Mouse (Mus musculus) intestine, embryonic 16.5 days (tissue): ENCODE measurements around the gene Kcnip2. TPM values are rescaled to one million over a fixed set of nuclear protein-coding genes. Genes with fewer than 3 reads are reported as not detected.

Experiments used
- ATAC-seq: fragments of 200-750 bp; cut with Nextera tagmentation; 2 replicates; pipeline ENCODE4 v1.8.0; 2017; ENCODE audit warnings: moderate TSS enrichment, moderate library complexity
- H3K27ac ChIP-seq: fragments of 300-500 bp; sonication (generic); 2 replicates; pipeline ENCODE4 v1.5.1; 2014; ENCODE audit warnings: mild to moderate bottlenecking, low read length
- H3K27me3 ChIP-seq: fragments of 300-500 bp; sonication (generic); replicated peaks from 2 replicates; pipeline ENCODE4 v1.6.1; 2014; ENCODE audit warnings: low read length, control low read depth, mixed read lengths; ENCODE audit not compliant: control insufficient read depth, insufficient read depth
- H3K36me3 ChIP-seq: fragments of 300-500 bp; sonication (generic); 2 replicates; pipeline ENCODE4 v1.6.1; 2014; ENCODE audit warnings: low read length, control low read depth; ENCODE audit not compliant: control insufficient read depth, insufficient read depth
- H3K4me1 ChIP-seq: fragments of 300-500 bp; sonication (generic); 2 replicates; pipeline ENCODE4 v1.6.1; 2014; ENCODE audit warnings: low read length, control low read depth, mixed read lengths; ENCODE audit not compliant: control insufficient read depth, insufficient read depth
- H3K4me2 ChIP-seq: fragments of 300-500 bp; sonication (generic); 2 replicates; pipeline ENCODE4 v1.6.1; 2014; ENCODE audit warnings: low read depth, low read length, control low read depth
- H3K4me3 ChIP-seq: fragments of 300-500 bp; sonication (generic); 2 replicates; pipeline ENCODE4 v1.5.1; 2014; ENCODE audit warnings: mild to moderate bottlenecking, low read length
- H3K9ac ChIP-seq: fragments of 300-500 bp; sonication (generic); 2 replicates; pipeline ENCODE4 v1.6.1; 2014; ENCODE audit warnings: low read depth, low read length
- H3K9me3 ChIP-seq: fragments of 300-500 bp; sonication (generic); 2 replicates; pipeline ENCODE4 v1.6.1; 2016; ENCODE audit warnings: low read length, control low read depth; ENCODE audit not compliant: control insufficient read depth
- WGBS: fragments of 180-500 bp; shearing (Covaris S2); extraction: QIAGEN DNeasy Blood & Tissue Kit; methylation state at CpG from one replicate; pipeline ENCODE4 v1.1.7; 2014; 5-methylcytosine and 5-hydroxymethylcytosine counted together
- polyA plus RNA-seq: library from polyadenylated mRNA; unstranded; fragments of >200 nt; fragmentation: Nextera tagmentation; extraction: Ambion mirVana; gene quantifications from 2 replicates; pipeline ENCODE4 v1.2.1, GENCODE M21; 2015

Gene Kcnip2
- polyA plus RNA-seq, 1 experiment from 2014 or later: 1.8 TPM

DNA sequence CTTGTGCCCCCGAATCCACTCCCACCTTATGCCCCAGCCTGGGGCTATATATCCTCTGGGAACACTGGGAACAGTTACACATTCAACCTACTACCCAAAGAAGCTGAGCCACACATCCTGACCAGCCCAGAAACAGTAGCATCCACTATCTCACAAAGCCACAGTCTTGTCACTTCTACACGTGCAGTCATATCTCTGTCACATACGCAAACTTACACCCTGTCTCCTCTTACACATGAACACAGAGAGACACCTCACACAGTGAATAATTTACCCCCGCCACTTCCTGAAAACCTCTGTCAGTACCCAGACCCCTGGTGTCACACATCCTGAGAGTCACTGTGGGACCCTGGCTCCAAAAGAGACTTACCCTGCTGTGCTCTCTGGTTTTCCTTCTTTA is 13.2 kb downstream of the Kcnip2 start:
- no peak for ATAC-seq
- Histone ChIP-seq H3K27me3 (no peaks in the 10 kb centered on the region), H3K4me2 (no peak overlapping the region), H3K36me3 (no peaks in the 10 kb centered on the region), H3K4me1 (peaks cover 3% of the 10 kb centered on the region; the same call in 1 of the 2 replicates), H3K4me3 (no peak overlapping the region), H3K9ac (no peak overlapping the region), H3K9me3 (no peaks in the 10 kb centered on the region), H3K27ac (no peak overlapping the region)
- 64% methylated on average over 4 of the region's 4 CpGs for WGBS

DNA sequence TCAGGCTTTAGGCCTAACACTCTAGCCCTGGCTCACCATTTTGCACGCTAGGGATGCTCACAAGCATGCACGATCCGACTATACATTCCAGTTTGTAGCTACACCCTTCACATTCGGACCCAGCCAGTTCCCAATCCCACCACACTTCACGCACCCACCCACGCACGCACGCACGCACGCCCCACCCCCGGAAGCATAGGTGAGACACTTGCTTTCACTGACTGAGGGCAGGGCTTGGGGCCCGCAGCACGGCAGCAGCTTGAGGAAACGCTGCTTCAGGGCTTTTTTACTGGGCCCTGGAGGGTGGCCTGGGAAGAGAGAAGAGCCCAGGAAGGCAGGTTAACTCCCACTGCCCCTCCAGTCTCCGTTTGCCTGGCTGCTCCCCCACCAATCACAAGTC is 19.0 kb downstream of the Kcnip2 start:
- Histone ChIP-seq H3K4me1 (peaks cover 5% of the 10 kb centered on the region; the same call in 1 of the 2 replicates), H3K4me3 (no peak overlapping the region), H3K9ac (no peak overlapping the region), H3K36me3 (no peaks in the 10 kb centered on the region), H3K4me2 (no peak overlapping the region), H3K9me3 (no peaks in the 10 kb centered on the region), H3K27me3 (no peaks in the 10 kb centered on the region), H3K27ac (no peak overlapping the region)
- 72% methylated on average over 15 of the region's 15 CpGs for whole genome bisulfite sequencing
- no peak for ATAC-seq

DNA sequence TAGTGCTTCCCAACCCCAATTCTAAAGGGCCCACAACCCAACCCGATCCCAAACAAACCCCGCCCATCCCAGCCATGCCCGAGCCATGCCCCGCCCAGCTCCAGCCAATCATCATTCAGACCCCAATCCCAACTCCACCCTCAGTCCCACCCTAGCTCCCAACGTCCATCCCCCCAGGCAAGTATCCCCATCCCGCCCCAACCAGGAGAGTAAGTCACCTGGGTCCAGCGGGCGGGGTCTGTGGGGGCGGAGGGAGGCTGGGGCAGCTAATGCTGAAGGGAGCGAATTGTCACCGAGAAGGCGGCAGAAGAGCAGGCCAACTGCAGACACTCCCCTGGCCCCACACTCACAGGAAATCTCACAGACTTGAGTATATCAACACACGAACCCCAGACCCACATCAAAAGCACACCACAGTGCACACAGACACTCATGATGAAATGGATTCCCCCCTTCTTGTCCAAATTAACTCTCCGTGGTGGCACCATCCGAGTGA is 19.8 kb downstream of the Kcnip2 start:
- Histone ChIP-seq H3K4me1 (peaks cover 5% of the 10 kb centered on the region; the same call in 1 of the 2 replicates), H3K9me3 (no peaks in the 10 kb centered on the region), H3K36me3 (no peaks in the 10 kb centered on the region), H3K4me2 (peak overlapping the region; percentile 46), H3K27ac (no peak overlapping the region), H3K4me3 (peak overlapping the region; percentile 22; the same call in 1 of the 2 replicates), H3K27me3 (no peaks in the 10 kb centered on the region), H3K9ac (peak overlapping the region; percentile 51)
- ATAC-seq: 0 out of 2 replicates have a peak, but pooled peaks have one; percentile 55
- 10% methylated on average over 15 of the region's 15 CpGs for WGBS

DNA sequence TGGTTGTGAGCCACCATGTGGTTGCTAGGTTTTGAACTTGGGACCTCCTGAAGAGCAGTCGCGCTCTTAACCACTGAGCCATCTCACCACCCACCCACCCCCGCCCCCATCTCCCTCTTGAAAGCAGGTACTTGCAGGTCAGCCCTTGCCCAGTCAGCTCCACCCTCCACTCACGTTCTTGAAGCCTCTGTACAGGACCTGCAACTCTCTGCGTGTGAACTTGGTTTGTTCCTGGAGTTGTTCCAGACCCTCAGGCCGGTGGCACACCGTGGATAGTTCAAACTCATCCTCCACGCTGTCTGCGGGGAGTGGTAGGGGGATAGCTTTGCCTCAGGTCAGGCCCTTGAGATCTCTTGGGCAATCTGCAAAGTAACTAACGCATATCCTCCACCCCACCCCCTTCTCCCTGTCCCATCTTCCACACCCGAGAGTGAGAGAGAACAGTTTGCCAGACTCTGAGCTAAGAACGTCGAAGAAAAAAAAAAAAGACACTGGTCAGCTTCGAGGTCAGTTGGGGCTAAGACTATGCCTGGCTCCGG is 20.4 kb downstream of the Kcnip2 start:
- H3K36me3 ChIP-seq: no peaks in the 10 kb centered on the region
- no peaks in the 10 kb centered on the region for H3K9me3 ChIP-seq
- peak overlapping the region; percentile 22; the same call in 1 of the 2 replicates for H3K4me3 ChIP-seq
- H3K27me3 ChIP-seq: no peaks in the 10 kb centered on the region
- WGBS: 25% methylated on average over 15 of the region's 15 CpGs
- no peak for ATAC-seq
- peaks cover 5% of the 10 kb centered on the region; the same call in 1 of the 2 replicates for H3K4me1 ChIP-seq
- H3K4me2 ChIP-seq: peak overlapping the region; percentile 46
- no peak overlapping the region for H3K27ac ChIP-seq
- no peak overlapping the region for H3K9ac ChIP-seq

DNA sequence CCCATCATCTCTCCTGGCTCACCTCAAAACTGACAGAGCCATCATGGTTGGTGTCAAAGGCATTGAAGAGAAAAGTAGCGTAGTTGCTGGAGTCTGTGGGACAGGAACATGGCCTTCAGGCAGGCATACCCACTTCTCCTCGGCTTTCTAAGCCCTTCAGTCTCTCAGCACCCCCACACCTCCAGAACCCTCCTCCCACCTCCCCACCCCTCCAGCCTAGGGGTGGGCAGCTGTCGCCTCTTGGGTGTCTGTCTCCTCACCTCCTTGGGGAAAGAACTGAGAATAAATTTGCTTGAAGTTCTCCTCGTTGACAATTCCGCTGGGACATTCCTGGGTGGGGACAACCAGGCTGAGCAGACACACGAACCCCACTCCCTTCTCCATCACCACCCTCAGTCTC is 21.1 kb downstream of the Kcnip2 start:
- Histone ChIP-seq H3K4me3 (no peak overlapping the region), H3K27me3 (no peaks in the 10 kb centered on the region), H3K9ac (no peak overlapping the region), H3K4me2 (no peak overlapping the region), H3K9me3 (no peaks in the 10 kb centered on the region), H3K36me3 (no peaks in the 10 kb centered on the region), H3K27ac (no peak overlapping the region), H3K4me1 (peaks cover 5% of the 10 kb centered on the region; the same call in 1 of the 2 replicates)
- ATAC-seq: no peak
- 71% methylated on average over 6 of the region's 6 CpGs for WGBS

DNA sequence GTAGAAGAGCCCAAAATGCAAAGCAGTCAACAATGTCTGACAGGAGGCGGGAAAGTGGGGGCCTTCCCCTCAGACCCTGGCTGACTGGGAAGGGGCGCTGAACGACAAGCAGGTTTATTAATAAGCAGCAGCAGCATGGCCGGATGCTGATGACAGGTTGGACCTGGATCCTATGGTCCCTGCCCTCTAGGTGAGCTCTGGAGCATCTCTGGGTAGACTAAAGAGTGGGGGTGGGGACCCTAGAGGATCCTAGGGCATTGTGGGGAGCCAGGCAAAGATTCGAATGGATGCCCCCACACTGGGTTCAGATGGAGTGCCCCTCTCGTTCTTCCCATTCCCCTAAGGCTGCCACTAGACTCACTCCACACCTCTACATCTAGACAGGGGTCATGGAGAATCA is 23.5 kb downstream of the Kcnip2 start:
- H3K9me3 ChIP-seq: no peaks in the 10 kb centered on the region
- no peak overlapping the region for H3K4me2 ChIP-seq
- ATAC-seq: no peak
- no peaks in the 10 kb centered on the region for H3K27me3 ChIP-seq
- WGBS: 89% methylated on average over 6 of the region's 6 CpGs
- H3K27ac ChIP-seq: no peak overlapping the region
- no peaks in the 10 kb centered on the region for H3K36me3 ChIP-seq
- H3K9ac ChIP-seq: no peak overlapping the region
- H3K4me3 ChIP-seq: no peak overlapping the region
- peaks cover 5% of the 10 kb centered on the region; the same call in 1 of the 2 replicates for H3K4me1 ChIP-seq

DNA sequence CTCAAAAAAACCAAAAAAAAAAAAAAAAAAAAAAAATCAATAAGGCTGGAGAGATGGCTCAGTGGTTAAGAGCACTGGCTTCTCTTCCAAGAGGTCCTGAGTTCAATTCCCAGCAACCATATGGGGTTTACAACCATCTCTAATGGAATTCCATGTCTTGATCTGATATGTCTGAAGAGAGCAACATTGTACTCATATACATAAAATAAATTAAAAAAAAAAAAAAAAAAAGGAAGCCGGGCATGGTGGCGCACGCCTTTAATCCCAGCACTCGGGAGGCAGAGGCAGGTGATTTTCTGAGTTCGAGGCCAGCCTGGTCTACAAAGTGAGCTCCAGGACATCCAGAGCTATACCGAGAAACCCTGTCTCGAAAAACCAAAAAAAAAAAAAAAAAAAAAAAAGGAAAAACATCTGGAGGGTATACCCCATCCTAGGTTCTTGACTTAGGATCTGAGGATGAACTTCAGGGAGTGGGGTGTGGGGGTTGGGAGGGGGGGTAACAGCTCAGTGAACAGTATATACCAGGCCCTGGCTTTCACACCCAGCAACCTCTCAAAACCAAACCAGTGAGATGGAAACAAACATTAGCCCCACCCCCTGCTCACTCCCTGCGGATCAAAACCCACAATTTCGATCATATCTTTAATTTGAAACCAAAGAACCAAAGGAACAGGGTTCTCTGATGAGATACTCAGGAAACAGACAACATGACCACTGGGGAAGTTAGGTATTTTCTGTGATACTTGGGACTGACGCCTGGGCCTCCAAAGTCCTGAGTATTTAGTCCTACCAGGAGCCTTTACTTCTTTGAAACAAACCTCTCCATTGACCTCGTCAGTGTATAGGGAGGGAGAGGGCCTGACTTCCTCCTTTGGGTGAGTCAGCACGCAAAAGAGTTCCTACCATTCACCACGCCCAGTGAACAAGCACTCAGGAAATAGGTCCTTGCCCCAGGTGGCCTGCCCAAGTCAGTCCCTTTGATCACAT is 25.7 kb downstream of the Kcnip2 start:
- Histone ChIP-seq H3K4me1 (no peaks in the 10 kb centered on the region), H3K9me3 (no peaks in the 10 kb centered on the region), H3K36me3 (no peaks in the 10 kb centered on the region), H3K4me3 (no peak overlapping the region), H3K4me2 (no peak overlapping the region), H3K27me3 (no peaks in the 10 kb centered on the region), H3K27ac (no peak overlapping the region), H3K9ac (no peak overlapping the region)
- 73% methylated on average over 13 of the region's 13 CpGs for WGBS
- peak; percentile 81 for ATAC-seq

DNA sequence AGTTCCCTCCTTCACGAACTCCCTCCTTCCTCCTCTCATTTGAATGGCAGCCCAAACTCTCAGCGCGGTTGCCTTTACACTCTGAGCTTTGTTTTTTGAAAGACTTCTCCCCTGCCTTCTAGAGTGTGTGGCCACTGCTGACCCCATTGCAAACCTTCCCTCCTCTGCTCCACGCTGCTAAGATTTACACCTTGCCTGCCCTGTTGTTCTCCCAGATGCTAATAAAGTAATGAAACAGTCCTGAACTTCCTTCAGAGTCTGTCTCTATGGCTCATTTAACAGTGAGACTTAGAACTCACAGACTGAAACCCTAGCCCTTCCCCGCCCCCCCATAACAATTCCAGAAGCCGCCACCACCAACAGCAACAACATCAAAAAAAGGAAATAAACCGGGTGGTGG is 26.5 kb downstream of the Kcnip2 start:
- H3K4me3 ChIP-seq: no peak overlapping the region
- ATAC-seq: no peak
- no peak overlapping the region for H3K9ac ChIP-seq
- H3K4me2 ChIP-seq: no peak overlapping the region
- H3K27ac ChIP-seq: no peak overlapping the region
- no peaks in the 10 kb centered on the region for H3K9me3 ChIP-seq
- H3K4me1 ChIP-seq: no peaks in the 10 kb centered on the region
- no peaks in the 10 kb centered on the region for H3K36me3 ChIP-seq
- no peaks in the 10 kb centered on the region for H3K27me3 ChIP-seq
- WGBS: 79% methylated on average over 7 of the region's 7 CpGs

DNA sequence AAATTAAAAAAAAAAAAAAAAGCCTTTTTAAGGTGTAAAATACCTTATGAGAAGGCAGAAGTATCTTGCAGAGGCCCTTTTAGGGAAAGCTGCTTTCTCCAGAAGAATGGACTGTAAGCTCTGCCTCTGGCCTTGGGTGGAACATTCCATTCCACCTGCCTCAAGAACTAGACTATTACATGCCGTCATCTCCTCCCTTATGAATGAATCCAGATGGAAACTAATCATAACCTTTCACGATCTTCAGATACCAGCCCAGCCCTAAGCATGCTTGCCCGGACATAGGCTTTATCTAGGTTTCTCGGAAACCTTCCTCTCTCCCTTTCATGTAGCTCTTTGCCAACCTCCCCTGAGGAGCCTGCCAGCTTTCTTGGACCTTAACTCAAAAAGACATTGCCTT is 27.5 kb downstream of the Kcnip2 start:
- H3K27me3 ChIP-seq: no peaks in the 10 kb centered on the region
- H3K36me3 ChIP-seq: no peaks in the 10 kb centered on the region
- H3K9me3 ChIP-seq: no peaks in the 10 kb centered on the region
- 79% methylated on average over 4 of the region's 4 CpGs for WGBS
- no peak overlapping the region for H3K27ac ChIP-seq
- ATAC-seq: no peak
- H3K9ac ChIP-seq: no peak overlapping the region
- H3K4me1 ChIP-seq: no peaks in the 10 kb centered on the region
- no peak overlapping the region for H3K4me3 ChIP-seq
- no peak overlapping the region for H3K4me2 ChIP-seq
